7 mouse cellular contexts compared by ENCODE assay signal in genomic region chr4:126741448-126741847, GRCm38 (mm10). TPM values are rescaled to one million over a fixed set of nuclear protein-coding genes. Genes with fewer than 3 reads are reported as not detected.
A peak's percentile ranks its signal among the peaks of the same experiment; 100 is the strongest.
DNase-seq lines count a peak whose midpoint lies in the region; ATAC-seq lines count a peak whose summit lies in the region.

No protein-coding gene starts in this region.

- peak; percentile 75 to 76 for DNase-seq in adrenal gland, adult 18-20 months (ENCODE audit: low spot score in 2 of 2)
- DNase-seq in gastrocnemius, adult 8-10 months (ENCODE audit: low spot score in 2 of 2), result peak; percentile 43 to 44
- peak; percentile 80 to 82 for DNase-seq in left cerebral cortex, postnatal 10 days (ENCODE audit: extremely low spot score in 1 of 2, low spot score in 2 of 2)
- DNase-seq in right cerebral cortex, postnatal 36 days (ENCODE audit: low spot score in 2 of 2), result peak; percentile 67 to 78

- intact Hi-C loops in left cerebral cortex, postnatal 10 days (cut with DNase I), result loop anchor here (1.0 kb wide), 1 partner anchor 141 kb away; no protein-coding TSS in a partner anchor

- peak; percentile 88 for ATAC-seq in common myeloid progenitor, adult 5-6 weeks (replicated peaks; ENCODE audit: low read depth, poor library complexity, severe bottlenecking)
- peak; percentile 90 for ATAC-seq in inflammation-experienced regulatory T-cells, adult 6 months
- ATAC-seq in megakaryocyte progenitor cell, adult 5-6 weeks (replicated peaks; ENCODE audit: poor library complexity), result peak; percentile 90

RNA-seq across cellular contexts. Expression of gene Tfap2e, which starts 5.4 kb away (rescaled TPM):
- not detected for total RNA-seq in adrenal gland, adult 18-20 months (2021)
- not detected in 2 replicates for total RNA-seq in common myeloid progenitor, adult 5-6 weeks (2017)
- not detected for total RNA-seq in gastrocnemius, adult 8-10 months (2022)
- not detected for polyA plus RNA-seq in inflammation-experienced regulatory T-cells, adult 6 months (2017; shearing (Covaris generic))
- not detected for total RNA-seq in left cerebral cortex, postnatal 10 days (2021)
- not detected in 2 replicates for total RNA-seq in megakaryocyte progenitor cell, adult 5-6 weeks (2015)
- total RNA-seq in megakaryocyte progenitor cell, adult 5-6 weeks (2017), result not detected in 2 replicates

RNA-seq across cellular contexts. Expression of gene Ncdn, which starts 11.8 kb away (rescaled TPM):
- total RNA-seq in adrenal gland, adult 18-20 months (2021), result 10 to 100 TPM; 32.6 to 34.3 TPM
- total RNA-seq in common myeloid progenitor, adult 5-6 weeks (2017), result 6.5 and 10.0 TPM in 2 replicates
- 10 to 100 TPM; 13.8 to 15.2 (median 14.6) TPM for total RNA-seq in gastrocnemius, adult 8-10 months (2022)
- 10 to 100 TPM in 2 of 3 experiments, 1 to 10 TPM in 1; 9.7 to 12.0 (median 10.1) TPM for polyA plus RNA-seq in inflammation-experienced regulatory T-cells, adult 6 months (2017; shearing (Covaris generic))
- 100 to 1,000 TPM; 694 to 719 TPM for total RNA-seq in left cerebral cortex, postnatal 10 days (2021)
- 8.9 and 9.6 TPM in 2 replicates for total RNA-seq in megakaryocyte progenitor cell, adult 5-6 weeks (2015)
- total RNA-seq in megakaryocyte progenitor cell, adult 5-6 weeks (2017), result 8.2 and 8.5 TPM in 2 replicates

RNA-seq across cellular contexts. Expression of gene AU040320, which starts 11.9 kb away (rescaled TPM):
- total RNA-seq in adrenal gland, adult 18-20 months (2021), result 10 to 100 TPM; 33.9 to 39.0 TPM
- 13.3 and 28.6 TPM in 2 replicates for total RNA-seq in common myeloid progenitor, adult 5-6 weeks (2017)
- total RNA-seq in gastrocnemius, adult 8-10 months (2022), result 10 to 100 TPM; 28.2 to 37.7 (median 33.6) TPM
- 10 to 100 TPM; 17.0 to 24.0 (median 20.1) TPM for polyA plus RNA-seq in inflammation-experienced regulatory T-cells, adult 6 months (2017; shearing (Covaris generic))
- 10 to 100 TPM; 54.6 to 57.3 TPM for total RNA-seq in left cerebral cortex, postnatal 10 days (2021)
- 11.6 and 14.3 TPM in 2 replicates for total RNA-seq in megakaryocyte progenitor cell, adult 5-6 weeks (2015)
- total RNA-seq in megakaryocyte progenitor cell, adult 5-6 weeks (2017), result 12.5 and 19.1 TPM in 2 replicates

Comparison
In these comparisons a context has a peak if more than half of its experiments do, and no peak if none do; other contexts are left out.
1. Peak in every context shown above with its lines: DNase-seq and ATAC-seq.
2. RNA of gene Ncdn, which starts 11.8 kb away (total RNA-seq): 694 to 719 TPM in left cerebral cortex, postnatal 10 days; 32.6 to 34.3 TPM in adrenal gland, adult 18-20 months, 13.8 to 15.2 TPM in gastrocnemius, adult 8-10 months, 6.5 to 10.0 TPM in common myeloid progenitor, adult 5-6 weeks and 8.2 to 9.6 TPM in megakaryocyte progenitor cell, adult 5-6 weeks; every median in the first group is over 10 times any median in the second.